Mouse (Mus musculus): ENCODE measurements around the gene Cmtm8. TPM values are rescaled to one million over a fixed set of nuclear protein-coding genes. Genes with fewer than 3 reads are reported as not detected.

Cmtm8 gene
- 21.2 and 24.8 TPM in 2 replicates for polyA plus RNA-seq (2014; fragmentation: Nextera tagmentation; extraction: Ambion mirVana)

GRCm38 (mm10) chr9:114844017-114844662 is at the start of gene Cmtm8:
Gene Cmtm8, minus strand, starts transcription at chr9:114844156.
- under 1% methylated on average over 42 of the region's 43 CpGs for WGBS
- Histone ChIP-seq H3K4me2 (peak within 1 kb of the TSS; percentile 97), H3K9me3 (ENCODE audit: control insufficient read depth, low read length) (no peaks in the 10 kb centered on the region), H3K9ac (ENCODE audit: low read depth, low read length) (peak within 1 kb of the TSS; percentile 65), H3K4me1 (replicated peaks; ENCODE audit: control insufficient read depth, insufficient read depth, low read length) (no peaks in the 10 kb centered on the region), H3K36me3 (ENCODE audit: control insufficient read depth, insufficient read depth, low read length) (no peaks in the 10 kb centered on the region), H3K4me3 (ENCODE audit: low read depth, low read length) (peak within 1 kb of the TSS; percentile 67), H3K27ac (ENCODE audit: low read depth, low read length) (no peak within 1 kb of the TSS; the same call in 1 of the 2 replicates), H3K27me3 (replicated peaks; ENCODE audit: control insufficient read depth, insufficient read depth, low read length) (no peaks in the 10 kb centered on the region; the same call in 1 of the 2 replicates)
- peak; percentile 82 for DNase-seq (ENCODE audit: low spot score)
- peak; percentile 85 for ATAC-seq (replicated peaks; ENCODE audit: low FRiP score)

- Histone ChIP-seq H3K4me1 (replicated peaks; ENCODE audit: control insufficient read depth, insufficient read depth, low read length) (no peaks in the 10 kb centered on the region), H3K36me3 (ENCODE audit: control insufficient read depth, insufficient read depth, low read length) (no peaks in the 10 kb centered on the region), H3K9me3 (ENCODE audit: control insufficient read depth, low read length) (no peaks in the 10 kb centered on the region), H3K4me3 (ENCODE audit: low read depth, low read length) (no peak overlapping the region), H3K27ac (ENCODE audit: low read depth, low read length) (no peak overlapping the region), H3K4me2 (no peak overlapping the region), H3K27me3 (replicated peaks; ENCODE audit: control insufficient read depth, insufficient read depth, low read length) (no peaks in the 10 kb centered on the region), H3K9ac (ENCODE audit: low read depth, low read length) (no peak overlapping the region)
- ATAC-seq (replicated peaks; ENCODE audit: low FRiP score) (no peak), DNase-seq (ENCODE audit: low spot score) (no peak)
- 80% methylated on average over 11 of the region's 11 CpGs for WGBS
Observed at GRCm38 (mm10) chr9:114892974-114893373, 49.0 kb upstream of the Cmtm8 start.

- Histone ChIP-seq H3K9me3 (ENCODE audit: control insufficient read depth, low read length) (no peaks in the 10 kb centered on the region), H3K9ac (ENCODE audit: low read depth, low read length) (no peak overlapping the region), H3K4me1 (replicated peaks; ENCODE audit: control insufficient read depth, insufficient read depth, low read length) (no peaks in the 10 kb centered on the region), H3K27ac (ENCODE audit: low read depth, low read length) (no peak overlapping the region), H3K4me2 (no peak overlapping the region), H3K27me3 (replicated peaks; ENCODE audit: control insufficient read depth, insufficient read depth, low read length) (no peaks in the 10 kb centered on the region), H3K36me3 (ENCODE audit: control insufficient read depth, insufficient read depth, low read length) (no peaks in the 10 kb centered on the region), H3K4me3 (ENCODE audit: low read depth, low read length) (no peak overlapping the region)
- WGBS: 56% methylated on average over 7 of the region's 7 CpGs
- no peak for ATAC-seq (replicated peaks; ENCODE audit: low FRiP score)
- DNase-seq (ENCODE audit: low spot score): no peak
Observed at GRCm38 (mm10) chr9:114890377-114890776, 46.4 kb upstream of the Cmtm8 start.

GRCm38 (mm10) chr9:114888856-114889407 is 45.0 kb upstream of the Cmtm8 start:
- Histone ChIP-seq H3K4me1 (replicated peaks; ENCODE audit: control insufficient read depth, insufficient read depth, low read length) (no peaks in the 10 kb centered on the region), H3K27me3 (replicated peaks; ENCODE audit: control insufficient read depth, insufficient read depth, low read length) (no peaks in the 10 kb centered on the region), H3K27ac (ENCODE audit: low read depth, low read length) (no peak overlapping the region), H3K36me3 (ENCODE audit: control insufficient read depth, insufficient read depth, low read length) (no peaks in the 10 kb centered on the region), H3K4me2 (no peak overlapping the region), H3K9me3 (ENCODE audit: control insufficient read depth, low read length) (no peaks in the 10 kb centered on the region), H3K9ac (ENCODE audit: low read depth, low read length) (no peak overlapping the region), H3K4me3 (ENCODE audit: low read depth, low read length) (no peak overlapping the region)
- DNase-seq (ENCODE audit: low spot score): no peak
- ATAC-seq (replicated peaks; ENCODE audit: low FRiP score): 0 out of 2 replicates have a peak, but pooled peaks have one; percentile 7
- 79% methylated on average over 5 of the region's 5 CpGs for WGBS

- Histone ChIP-seq H3K27me3 (replicated peaks; ENCODE audit: control insufficient read depth, insufficient read depth, low read length) (no peaks in the 10 kb centered on the region), H3K27ac (ENCODE audit: low read depth, low read length) (no peak overlapping the region), H3K4me2 (no peak overlapping the region), H3K9me3 (ENCODE audit: control insufficient read depth, low read length) (no peaks in the 10 kb centered on the region), H3K4me3 (ENCODE audit: low read depth, low read length) (no peak overlapping the region), H3K9ac (ENCODE audit: low read depth, low read length) (no peak overlapping the region), H3K36me3 (ENCODE audit: control insufficient read depth, insufficient read depth, low read length) (no peaks in the 10 kb centered on the region), H3K4me1 (replicated peaks; ENCODE audit: control insufficient read depth, insufficient read depth, low read length) (no peaks in the 10 kb centered on the region)
- ATAC-seq (replicated peaks; ENCODE audit: low FRiP score) (no peak), DNase-seq (ENCODE audit: low spot score) (no peak)
- 86% methylated on average over 3 of the region's 3 CpGs for WGBS
Observed at GRCm38 (mm10) chr9:114887699-114888098, 43.7 kb upstream of the Cmtm8 start.

GRCm38 (mm10) chr9:114885991-114886662 is 42.2 kb upstream of the Cmtm8 start:
- ATAC-seq (replicated peaks; ENCODE audit: low FRiP score) (no peak), DNase-seq (ENCODE audit: low spot score) (no peak)
- Histone ChIP-seq H3K27me3 (replicated peaks; ENCODE audit: control insufficient read depth, insufficient read depth, low read length) (no peaks in the 10 kb centered on the region), H3K4me2 (no peak overlapping the region), H3K4me3 (ENCODE audit: low read depth, low read length) (no peak overlapping the region), H3K36me3 (ENCODE audit: control insufficient read depth, insufficient read depth, low read length) (no peaks in the 10 kb centered on the region), H3K9ac (ENCODE audit: low read depth, low read length) (no peak overlapping the region), H3K27ac (ENCODE audit: low read depth, low read length) (no peak overlapping the region), H3K9me3 (ENCODE audit: control insufficient read depth, low read length) (no peaks in the 10 kb centered on the region), H3K4me1 (replicated peaks; ENCODE audit: control insufficient read depth, insufficient read depth, low read length) (no peaks in the 10 kb centered on the region)
- WGBS: 43% methylated on average over 8 of the region's 8 CpGs

GRCm38 (mm10) chr9:114885564-114885963 is 41.6 kb upstream of the Cmtm8 start:
- Histone ChIP-seq H3K27ac (ENCODE audit: low read depth, low read length) (no peak overlapping the region), H3K9me3 (ENCODE audit: control insufficient read depth, low read length) (no peaks in the 10 kb centered on the region), H3K4me2 (no peak overlapping the region), H3K4me1 (replicated peaks; ENCODE audit: control insufficient read depth, insufficient read depth, low read length) (no peaks in the 10 kb centered on the region), H3K27me3 (replicated peaks; ENCODE audit: control insufficient read depth, insufficient read depth, low read length) (no peaks in the 10 kb centered on the region), H3K36me3 (ENCODE audit: control insufficient read depth, insufficient read depth, low read length) (no peaks in the 10 kb centered on the region), H3K4me3 (ENCODE audit: low read depth, low read length) (no peak overlapping the region), H3K9ac (ENCODE audit: low read depth, low read length) (no peak overlapping the region)
- 77% methylated on average over 4 of the region's 4 CpGs for WGBS
- DNase-seq (ENCODE audit: low spot score) (no peak), ATAC-seq (replicated peaks; ENCODE audit: low FRiP score) (no peak)

- Histone ChIP-seq H3K9ac (ENCODE audit: low read depth, low read length) (no peak overlapping the region), H3K4me1 (replicated peaks; ENCODE audit: control insufficient read depth, insufficient read depth, low read length) (no peaks in the 10 kb centered on the region), H3K27ac (ENCODE audit: low read depth, low read length) (no peak overlapping the region), H3K27me3 (replicated peaks; ENCODE audit: control insufficient read depth, insufficient read depth, low read length) (no peaks in the 10 kb centered on the region), H3K36me3 (ENCODE audit: control insufficient read depth, insufficient read depth, low read length) (no peaks in the 10 kb centered on the region), H3K4me2 (no peak overlapping the region), H3K9me3 (ENCODE audit: control insufficient read depth, low read length) (no peaks in the 10 kb centered on the region), H3K4me3 (ENCODE audit: low read depth, low read length) (no peak overlapping the region)
- ATAC-seq (replicated peaks; ENCODE audit: low FRiP score) (no peak), DNase-seq (ENCODE audit: low spot score) (no peak)
- WGBS: 72% methylated on average over 2 of the region's 2 CpGs
Observed at GRCm38 (mm10) chr9:114881977-114882376, 38.0 kb upstream of the Cmtm8 start.
